Mouse (Mus musculus): ENCODE measurements around the gene Pm20d1.

DNA sequence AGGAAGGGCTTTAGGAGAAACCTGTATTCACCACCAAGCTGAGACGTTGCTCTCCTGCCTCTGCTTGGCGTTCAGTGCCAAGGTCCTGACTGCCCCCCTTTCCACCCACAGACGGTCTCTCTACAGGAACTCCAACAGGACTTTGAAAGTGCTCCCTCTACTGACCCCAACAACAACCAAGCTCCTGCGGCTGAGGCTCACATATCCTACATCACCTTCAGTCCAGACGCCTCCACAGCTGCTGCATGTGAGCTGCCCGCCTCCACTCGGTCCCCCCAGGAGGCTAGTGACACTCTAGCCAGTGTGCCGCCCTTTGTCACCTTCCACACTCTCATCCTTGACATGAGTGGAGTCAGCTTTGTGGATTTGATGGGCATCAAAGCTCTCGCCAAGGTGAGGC lies 33.5 kb upstream of the Pm20d1 start:
- TF ChIP-seq CTCF (IDR thresholded peaks at IDR 0.05; ENCODE audit: low read depth), result no peak; the same call in 1 of the 2 replicates
- no peak for TF ChIP-seq EP300 (IDR thresholded peaks at IDR 0.05; ENCODE audit: low read depth)

All from heart, postnatal 0 days (tissue).